Mouse (Mus musculus) lung, postnatal 25 days (tissue): Measurements from ENCODE around the gene Bag5.

ENCODE experiments used
- DNase-seq: peaks from one replicate; pipeline ENCODE4 v3.0.0; 2022; ENCODE audit warnings: low spot score

Gene Bag5

DNA sequence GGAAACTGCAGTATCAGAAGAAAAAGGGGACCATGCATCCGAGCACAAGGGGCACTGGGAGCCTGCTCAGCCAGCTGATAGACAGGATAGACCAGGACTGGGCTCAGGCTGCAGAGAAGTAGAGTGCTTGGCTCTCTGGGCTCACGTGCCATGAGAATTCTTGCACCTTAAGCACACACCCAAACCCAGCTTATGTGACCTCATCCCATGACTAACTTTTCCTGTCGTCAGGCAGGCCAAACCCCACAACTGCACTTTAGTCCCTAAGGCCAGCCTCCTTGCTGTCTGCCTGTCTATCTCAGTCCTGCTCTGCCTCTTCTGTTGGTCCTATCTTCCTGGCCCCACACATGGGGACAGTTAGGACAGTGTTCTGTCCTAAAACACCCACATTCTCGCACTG, 15.3 kb downstream of the Bag5 start:
- no peak for DNase-seq

DNA sequence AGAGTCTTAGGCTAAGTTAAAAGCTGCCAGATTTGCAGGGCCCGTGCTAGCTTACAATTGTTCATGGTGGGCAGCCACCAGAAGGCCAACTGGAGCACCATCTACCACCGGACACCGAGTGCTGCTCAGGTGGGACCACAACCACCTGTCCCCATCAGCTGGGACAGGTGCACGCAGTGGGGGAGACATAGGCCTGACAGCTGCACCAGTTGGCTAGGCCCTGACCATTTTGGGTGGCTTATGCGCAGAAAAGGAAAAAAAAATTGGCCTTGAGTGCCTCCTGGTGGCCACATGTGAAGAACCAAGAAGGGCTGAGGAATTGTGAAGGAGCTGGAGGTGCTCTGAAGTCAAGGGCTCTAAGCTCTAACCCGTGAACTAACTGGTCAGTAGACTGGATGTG, 16.8 kb downstream of the Bag5 start:
- DNase-seq: peak; percentile 77

DNA sequence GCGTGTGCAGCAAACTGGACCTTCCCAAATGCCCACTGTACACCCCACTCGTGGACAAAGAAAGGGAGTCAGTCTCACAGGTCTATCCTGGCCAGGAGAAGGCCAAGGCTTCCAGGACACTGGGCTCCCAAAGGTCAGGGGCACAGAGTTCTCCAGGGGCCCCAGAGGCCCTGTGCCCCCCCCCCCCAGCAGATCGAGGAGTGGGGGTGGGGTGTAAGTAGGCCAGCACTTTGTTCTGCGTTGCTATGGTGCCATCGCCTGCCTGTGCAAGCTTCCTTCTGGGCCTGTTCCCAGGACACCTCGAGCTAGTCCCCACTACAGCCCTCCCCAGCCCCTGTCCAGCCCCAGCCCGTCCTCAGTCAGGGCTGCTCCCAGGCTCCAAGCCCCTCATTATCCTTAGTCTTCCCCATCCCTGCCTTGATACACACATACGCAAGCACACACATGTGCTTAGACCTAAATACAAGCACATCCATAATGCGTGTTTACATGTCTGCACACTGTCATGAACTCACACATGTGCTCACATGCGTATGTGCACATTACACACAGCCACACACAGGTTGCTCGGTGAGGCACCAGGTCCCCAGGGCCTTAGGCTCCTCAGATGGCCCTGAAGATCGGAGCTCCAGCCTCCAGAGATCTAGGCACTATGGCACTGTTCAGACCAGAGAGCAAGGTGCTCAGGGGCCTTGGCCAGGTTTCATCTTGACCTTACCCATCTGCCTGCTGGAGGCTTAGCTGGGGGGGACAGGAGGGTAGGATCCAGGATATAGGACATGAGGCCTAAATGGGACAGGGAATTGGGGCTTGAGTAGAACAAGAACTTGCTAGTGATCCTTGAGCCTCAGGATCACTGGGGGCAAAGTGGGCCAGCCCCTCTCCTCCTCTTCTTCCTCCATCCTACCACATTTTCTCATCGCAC, 17.9 kb downstream of the Bag5 start:
- DNase-seq: no peak

DNA sequence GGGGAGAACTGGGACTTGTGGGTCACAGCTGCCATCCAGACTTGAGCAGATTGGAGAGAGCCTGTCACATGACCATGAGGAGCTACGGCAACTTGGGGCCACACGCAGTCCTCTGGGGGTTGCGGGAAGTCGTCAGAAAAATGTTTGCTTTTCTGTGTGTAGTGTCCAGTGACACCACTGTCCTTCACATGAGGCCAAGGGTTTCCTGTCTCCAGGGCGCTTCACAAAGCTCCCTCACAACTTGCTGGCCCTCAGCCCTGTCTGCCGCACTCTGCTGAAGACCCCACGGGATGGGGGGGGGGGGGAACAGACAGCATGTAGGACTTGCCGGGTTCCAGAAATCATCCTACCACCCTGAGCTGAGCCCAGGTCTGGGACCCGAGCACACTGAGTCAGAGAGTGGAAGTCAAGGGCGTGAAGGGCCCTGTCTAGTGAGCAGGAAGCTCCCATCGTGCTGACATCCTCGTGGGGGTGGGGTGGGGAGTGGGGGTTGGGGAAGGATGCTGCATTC, 18.7 kb downstream of the Bag5 start:
- DNase-seq: no peak

DNA sequence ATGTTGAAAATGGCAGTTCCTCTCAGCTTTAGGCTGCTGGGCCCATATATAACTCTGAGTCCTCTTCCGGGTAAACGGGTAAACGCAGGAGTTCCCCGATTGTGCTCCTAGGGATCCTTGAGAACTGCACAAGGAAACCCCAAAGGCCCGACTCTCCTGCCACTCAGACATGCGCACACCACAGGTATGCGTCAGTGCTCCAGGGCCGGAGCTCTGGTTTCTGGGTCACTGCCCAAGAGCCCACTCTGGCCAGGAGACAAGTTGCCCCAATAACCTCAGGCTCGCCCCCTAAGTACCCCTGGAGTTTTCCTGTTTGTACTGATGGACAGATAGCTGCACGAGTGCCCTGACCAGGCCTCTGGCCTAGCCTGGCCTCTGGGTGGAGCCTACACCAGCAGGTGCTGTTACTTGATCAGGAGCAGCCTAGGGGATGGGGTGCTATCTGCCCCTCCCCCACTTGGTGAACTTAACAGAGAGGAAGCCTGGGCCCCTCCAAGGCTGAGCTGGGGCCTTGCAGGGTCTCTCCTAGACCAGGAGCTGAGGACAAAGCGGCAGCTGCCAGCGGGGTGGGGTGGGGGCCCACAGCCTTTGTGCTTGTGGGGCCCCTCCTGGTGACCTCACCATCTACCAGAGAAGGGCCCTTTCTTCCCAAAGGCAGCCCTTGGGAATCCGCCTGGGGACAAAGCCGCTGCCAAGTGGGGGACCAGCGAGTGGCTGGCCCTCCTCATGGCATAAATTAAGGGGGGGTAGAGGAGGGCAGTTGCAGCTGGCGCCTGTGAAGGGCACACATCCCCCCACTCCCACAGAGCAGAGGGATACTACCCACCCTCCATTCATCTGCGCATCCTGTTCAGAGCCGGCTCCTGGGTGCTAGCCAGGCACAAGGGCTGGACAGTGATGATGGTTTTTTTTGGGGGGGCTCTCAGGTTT, 19.5 kb downstream of the Bag5 start:
- DNase-seq: peak; percentile 44

DNA sequence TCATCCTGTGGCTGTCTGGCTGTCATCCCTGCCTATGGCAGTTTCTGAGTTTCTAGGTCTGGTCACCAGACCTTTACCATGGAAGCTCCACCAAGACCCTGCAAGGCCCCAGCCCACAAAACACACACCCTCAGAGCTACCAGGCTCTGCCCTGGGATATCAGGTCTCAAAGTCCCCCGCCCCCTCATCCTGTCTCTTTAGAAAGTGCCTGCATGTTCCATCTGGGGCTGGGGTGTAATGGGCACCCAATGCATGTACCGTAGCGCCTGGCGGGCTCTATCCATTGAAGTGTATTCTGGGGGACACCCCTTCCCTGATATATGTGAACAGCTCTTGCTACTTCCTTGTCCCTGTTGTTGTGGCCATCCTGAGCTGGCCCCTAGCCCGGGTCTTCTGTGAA, 20.2 kb downstream of the Bag5 start:
- DNase-seq: no peak

DNA sequence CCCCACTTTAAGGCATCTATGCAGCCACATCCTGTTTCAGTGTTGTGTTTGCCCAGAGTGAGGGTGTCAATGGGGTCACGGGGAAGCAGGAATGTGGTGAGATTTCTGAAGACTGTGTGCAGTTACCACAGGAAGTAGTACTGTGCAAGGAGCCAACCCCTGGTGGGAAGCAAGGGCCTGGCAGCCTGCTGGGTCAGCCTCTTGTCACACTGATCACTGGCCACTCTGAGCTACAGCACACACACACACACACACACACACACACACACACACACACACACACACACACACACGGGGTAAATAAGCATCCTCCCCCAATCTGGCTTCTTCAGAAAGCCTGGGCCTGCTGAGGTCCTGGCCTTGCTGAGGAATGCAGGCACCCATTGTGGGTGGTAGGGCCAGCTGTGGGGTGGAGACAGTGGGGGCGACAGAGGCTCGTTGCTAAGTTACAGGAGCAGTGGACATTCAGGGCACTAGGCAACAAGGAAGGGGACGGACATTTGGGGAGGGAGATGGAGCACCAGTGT, 21.6 kb downstream of the Bag5 start:
- DNase-seq: peak; percentile 42

DNA sequence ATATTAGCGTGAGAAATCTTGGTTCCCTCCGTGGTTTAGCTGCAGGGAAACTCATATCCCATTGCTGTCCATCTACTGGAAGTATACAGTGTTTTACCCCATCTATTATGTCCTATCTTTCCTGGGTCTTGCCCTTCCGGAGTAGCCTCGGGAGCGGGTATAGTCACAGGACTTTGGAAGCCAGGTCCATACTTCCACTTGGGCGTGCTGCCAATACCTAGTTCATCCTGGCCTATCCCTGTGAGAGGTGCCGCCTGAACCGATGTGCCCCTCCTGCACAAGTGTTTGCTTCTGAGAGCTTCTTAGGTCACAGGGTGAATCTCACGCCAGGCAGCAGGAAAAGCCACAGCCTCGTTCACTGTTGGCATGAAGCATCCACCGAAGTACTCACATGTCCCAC, 23.6 kb downstream of the Bag5 start:
- no peak for DNase-seq

DNA sequence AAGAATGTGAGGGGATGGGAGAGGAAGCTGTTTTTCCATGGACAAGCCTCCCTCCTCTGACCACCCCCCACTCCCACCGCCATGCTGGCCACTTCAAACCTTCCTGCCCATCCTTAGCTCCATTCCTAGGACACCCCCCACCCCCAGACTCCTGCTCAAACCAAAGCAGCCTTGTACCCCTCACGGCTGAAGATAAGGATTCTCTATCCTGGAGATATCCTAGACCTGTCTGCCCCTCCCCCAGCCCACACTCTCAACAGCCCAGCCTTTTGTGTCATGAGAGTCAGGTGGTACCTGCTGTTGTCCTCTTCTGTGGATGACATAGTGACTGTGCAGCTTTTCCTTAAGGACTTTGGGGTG, 25.0 kb downstream of the Bag5 start:
- no peak for DNase-seq

DNA sequence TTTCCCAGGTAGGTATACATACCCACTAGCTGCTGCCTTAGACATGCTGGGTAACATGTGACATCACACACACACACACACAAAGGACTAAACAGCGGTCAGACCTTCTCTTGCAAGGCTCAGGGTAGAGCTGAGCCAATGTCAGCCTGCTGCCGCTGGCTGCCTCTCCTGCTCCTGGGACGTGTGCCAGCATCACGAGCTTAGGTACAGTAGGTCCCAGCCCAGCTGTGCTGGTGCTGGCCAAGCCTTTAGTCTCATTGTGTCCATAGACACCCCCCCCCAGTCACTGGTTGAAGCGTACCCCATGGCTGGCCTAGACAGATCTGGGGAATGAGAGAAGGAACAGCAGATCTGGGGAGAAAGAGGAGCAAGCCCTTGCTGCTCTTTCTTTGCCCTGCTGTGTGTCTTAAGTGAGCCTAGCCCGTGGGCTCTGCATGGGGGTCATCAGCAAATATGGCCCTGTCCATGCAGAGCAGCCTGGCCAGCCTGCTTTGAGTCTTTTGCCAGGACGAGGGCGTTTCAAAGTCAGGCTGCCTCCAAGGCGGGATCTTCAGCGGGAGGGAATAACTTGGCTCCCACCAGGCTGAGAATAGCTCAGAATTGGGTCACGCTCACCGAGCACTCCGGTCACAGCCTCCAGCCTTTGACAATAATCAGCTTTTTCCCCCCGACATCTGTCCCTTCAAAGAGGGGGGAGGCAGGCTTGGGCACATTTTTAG, 25.5 kb downstream of the Bag5 start:
- peak; percentile 64 for DNase-seq

DNA sequence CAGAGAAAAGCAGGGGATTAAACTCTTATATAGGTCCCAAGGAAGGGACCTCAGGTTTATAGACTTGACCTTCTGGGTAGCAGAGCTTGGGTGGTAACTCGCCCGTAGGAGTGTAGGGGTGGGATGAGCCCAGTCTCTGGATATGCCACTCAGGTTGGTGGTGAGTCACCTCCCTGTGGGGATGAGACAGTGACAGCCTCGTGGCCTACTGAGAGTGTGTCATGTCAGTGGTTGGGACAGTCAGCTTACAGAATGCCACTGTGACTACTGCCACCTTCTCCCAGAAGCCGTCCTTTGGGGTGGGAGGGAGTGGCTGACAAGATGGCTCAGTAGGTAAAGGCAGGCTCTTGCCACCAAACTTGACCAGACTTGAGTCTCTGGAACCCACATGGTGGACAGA, 26.7 kb downstream of the Bag5 start:
- no peak for DNase-seq

DNA sequence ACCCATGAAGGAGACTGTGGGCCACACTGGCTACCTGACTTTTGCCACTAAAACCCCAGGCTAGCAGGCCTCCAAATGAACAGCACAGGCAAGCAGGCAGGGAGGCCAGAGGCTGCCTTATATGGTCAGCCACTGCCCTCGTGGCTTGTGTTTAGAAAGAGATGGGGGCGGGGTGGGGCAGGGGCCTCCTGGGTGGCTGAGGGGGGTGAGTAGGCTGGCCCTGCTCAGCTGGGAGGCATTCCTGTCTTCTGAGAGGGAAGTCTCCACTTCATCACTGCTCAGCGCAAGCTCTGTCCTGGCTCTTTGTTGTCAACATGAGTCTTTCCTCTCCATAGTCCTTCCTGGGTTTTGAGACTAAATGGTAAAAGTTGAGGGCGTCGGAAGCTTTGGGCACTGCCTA, 30.3 kb downstream of the Bag5 start:
- no peak for DNase-seq

DNA sequence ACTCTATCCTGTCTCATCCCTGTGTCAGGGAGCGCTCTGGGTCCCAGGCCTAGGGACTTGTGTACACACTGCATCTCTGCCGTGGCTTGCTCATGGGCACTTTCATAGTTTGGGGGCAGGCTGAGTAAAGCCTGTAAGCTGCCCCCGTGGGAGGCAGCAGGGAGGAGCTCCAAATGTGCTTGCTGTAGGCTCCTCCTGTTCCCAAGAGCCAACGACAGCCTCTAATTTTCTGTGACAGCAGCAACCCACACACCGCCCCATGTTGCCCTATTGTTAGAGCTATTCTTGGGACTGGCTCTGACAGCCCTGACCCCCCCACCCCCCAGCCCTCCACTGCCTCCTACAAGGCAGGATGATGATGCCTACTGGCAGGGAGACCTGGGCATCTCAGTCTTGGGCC, 31.1 kb downstream of the Bag5 start:
- no peak for DNase-seq

DNA sequence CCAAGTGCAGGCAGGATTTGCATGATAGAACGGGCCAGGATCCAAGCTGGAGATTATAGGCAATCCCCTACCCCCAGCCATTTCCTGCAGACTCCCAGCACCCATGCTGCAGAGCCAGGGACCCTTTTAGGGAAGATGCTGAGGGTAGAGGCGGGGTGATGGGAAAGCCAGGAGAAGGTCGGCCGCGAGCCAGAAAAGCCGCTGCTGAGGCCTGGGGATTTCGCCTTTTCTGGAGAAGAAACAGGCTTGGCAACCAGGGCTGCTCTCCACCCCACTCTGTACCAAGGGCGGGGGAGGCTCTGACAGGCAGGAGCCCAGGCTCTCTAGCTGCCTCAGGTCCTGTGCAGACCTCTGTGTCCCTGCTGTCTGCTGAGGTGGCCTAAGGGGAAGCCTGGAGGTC, 31.8 kb downstream of the Bag5 start:
- DNase-seq: no peak

DNA sequence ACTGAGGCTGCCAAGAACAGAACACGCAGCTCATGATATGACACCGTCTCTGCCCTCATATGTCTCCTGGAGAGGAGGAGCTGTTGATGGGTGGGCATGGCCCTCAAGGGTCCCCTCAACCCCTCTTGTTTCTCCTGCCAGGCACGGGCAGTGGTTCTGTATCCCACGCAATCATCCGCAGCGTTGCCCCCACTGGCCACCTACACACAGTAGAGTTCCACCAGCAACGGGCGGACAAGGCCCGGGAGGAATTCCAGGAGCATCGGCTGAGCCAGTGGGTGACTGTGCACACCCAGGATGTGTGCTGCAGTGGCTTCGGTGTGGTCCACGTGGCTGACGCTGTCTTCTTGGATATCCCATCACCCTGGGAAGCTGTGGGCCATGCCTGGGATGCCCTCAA, 32.4 kb downstream of the Bag5 start:
- no peak for DNase-seq

DNA sequence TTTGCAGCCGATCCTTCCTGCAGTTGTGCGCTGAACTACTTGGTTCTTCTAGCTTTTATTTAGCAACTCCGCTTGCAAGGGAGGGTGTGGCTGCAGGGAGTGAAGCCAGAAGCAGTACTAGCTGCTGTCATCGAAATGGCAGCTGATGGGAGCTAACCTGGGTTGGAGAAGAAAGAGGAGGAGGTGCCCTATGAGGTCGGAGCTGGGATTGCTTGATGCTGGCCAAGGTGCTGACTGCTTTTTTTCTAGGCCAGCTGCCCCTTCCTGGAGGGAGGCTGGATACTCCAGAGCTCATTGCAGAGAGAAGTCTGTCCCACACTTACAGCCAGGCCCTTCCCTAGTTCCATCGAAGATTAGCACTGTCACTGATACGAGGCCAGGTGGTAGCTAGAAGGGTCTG, 34.1 kb downstream of the Bag5 start:
- no peak for DNase-seq

DNA sequence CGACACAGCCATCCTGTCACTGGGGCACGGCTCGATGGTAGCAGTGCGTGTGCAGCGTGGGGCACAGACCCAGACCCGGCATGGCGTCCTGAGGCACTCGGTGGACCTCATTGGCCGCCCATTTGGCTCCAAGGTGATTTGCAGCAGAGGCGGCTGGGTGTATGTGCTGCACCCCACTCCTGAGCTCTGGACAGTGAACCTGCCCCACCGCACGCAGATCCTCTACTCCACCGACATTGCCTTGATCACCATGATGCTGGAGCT, 34.5 kb downstream of the Bag5 start:
- DNase-seq: no peak

DNA sequence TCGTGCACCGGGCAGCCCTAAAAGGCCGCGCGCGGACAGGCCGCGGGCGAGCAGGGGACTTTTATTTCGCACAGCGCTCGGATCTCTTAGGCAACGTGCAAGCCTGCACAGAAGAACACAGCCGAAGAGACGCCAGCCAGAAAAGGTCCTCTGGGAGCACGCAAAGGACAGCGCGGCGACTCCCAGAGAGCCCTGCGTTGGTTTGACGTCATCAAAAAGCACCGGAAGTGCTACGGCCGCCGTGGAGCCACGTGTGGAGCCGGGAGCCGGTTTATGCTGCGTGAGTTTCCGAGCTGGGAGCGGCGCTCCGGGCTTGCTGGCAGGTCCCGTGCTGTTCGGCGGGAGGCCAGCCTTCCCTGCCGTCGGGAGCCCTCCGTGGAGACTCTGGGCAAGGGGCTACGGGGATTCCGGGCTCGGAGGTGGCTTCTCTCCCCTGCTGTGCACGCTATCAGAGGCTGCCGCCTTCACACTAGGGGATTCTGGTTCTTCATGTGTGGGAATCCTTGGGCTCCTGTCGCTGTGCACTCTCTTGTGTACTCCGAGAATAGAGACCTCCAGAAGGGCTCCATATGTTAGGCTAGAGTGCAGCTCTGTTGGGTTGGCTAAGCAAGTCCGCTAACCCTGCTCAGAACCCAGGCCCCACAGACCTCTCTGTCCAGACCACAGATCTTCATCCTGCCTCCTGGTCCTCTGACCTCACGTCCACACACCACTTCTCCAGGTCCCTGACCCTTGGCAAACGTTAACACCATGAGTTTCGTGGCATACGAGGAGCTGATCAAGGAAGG, 35.0 kb downstream of the Bag5 start, which contains the start of gene Trmt61a:
TSS of gene Trmt61a (plus strand) at position 224 of the 788 bp plus-strand sequence.
- DNase-seq: peak; percentile 91

DNA sequence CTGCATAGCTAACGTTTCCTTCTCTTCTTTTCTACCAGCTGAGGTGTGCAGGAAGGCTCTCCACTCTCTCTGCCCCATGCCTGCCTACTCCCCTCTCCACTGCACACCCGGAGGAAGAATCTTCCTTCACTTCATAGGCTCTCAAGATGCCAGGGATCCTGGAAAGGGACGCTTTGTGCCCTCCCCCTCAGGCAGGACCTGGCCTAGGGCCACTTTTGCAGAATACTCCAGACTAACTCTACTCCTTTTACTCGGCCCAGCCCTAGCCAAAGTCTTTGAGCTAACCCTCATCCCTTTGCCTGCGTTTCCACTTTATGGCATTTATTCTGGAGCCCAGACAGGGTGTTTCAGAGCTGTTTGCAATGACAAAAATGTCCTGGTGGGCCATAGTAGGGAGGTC, 35.6 kb downstream of the Bag5 start:
- DNase-seq: no peak

DNA sequence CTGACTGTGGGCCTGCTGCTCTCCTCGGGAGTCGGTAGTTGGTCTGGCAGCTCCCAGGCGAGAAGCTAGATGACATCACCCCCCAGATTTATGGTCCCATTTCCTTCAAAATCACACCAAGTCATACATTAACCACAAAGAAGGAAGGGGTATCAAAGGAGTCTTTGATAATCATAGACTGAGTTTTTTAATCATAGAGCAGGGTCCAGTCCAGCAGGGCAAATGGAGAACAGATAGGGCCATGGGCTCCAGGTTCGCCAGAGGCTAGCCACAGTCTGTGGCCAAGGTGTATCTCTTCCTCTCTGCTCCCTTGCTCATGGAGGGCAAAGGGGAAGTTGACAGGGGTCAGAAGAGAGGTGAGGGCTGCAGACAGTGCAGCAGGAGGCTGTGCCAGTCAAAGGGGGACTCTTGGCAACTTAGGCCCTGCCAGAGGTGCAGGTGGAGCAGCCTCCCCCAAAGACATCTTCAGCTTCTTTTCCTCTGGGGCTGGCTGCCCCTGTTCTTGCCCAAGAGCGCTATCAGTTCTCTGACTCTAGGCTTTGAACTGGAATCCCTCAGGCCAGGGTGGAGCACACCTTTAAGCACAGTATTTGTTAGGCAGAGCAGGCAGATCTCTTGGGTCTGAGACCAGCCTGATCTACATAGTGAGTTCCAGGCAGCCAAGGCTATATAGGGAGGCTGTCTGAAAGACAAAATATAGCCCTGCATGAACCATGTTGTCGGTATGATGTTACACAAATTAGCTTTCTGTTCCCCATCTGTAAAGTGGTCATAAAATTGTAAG, 37.1 kb downstream of the Bag5 start:
- DNase-seq: no peak
